Mouse (Mus musculus) urinary bladder, postnatal 25 days (tissue): Measurements from ENCODE around the gene Ccdc182.

Experiments
- DNase-seq: peaks from one replicate; pipeline ENCODE4 v3.0.0; 2022; ENCODE audit warnings: low spot score

Gene Ccdc182

GRCm38 (mm10) chr11:88328813-88329595, 35.1 kb downstream of the Ccdc182 start:
- no peak for DNase-seq

DNA sequence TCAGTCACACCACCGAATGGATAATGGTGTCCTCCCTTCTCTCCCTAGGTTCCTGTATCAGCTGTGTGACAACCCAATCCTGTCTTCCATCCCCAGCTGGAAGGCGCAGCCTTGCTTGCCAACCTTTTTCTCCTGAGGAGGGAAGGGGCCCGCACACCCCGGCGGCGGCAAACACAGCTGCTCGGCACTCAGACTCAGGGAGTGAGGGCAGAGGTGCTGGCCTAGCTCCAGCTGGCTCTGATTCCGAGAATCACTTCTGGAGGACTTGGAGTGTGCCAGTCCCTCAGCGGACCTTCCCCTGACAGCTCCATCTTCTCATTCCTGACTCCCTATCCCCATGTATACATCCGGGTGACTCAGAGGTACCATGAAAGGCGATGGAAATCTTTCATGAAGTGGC, 36.9 kb downstream of the Ccdc182 start:
- no peak for DNase-seq

DNA sequence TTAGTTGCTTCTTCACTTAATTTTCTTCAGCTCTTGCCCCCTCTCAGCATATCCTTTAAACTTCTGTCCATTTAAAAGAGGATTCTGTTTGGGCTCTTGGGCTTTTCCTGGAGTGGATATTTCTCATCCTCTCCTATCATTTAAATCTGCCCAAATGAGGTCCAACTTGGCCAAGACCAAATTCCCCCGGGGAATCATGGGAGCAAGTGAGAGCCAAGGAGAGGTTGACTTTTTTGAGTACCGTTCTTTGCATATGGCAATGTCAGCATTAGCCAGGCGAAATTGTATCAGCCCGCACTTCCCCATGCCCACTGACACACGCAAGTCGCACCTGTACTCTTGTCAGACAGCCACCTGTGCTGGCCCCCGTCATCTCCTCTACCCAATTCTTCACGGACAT, 37.9 kb downstream of the Ccdc182 start:
- DNase-seq = no peak

- DNase-seq = no peak
Observed at GRCm38 (mm10) chr11:88332309-88332934, 38.6 kb downstream of the Ccdc182 start.

GRCm38 (mm10) chr11:88334893-88335292, 41.0 kb downstream of the Ccdc182 start:
- DNase-seq = no peak

GRCm38 (mm10) chr11:88337926-88338325, 44.1 kb downstream of the Ccdc182 start:
- no peak for DNase-seq
